31 mouse cellular contexts compared by ENCODE assay signal in genomic region chr17:25998425-25998824, GRCm38 (mm10). TPM values are rescaled to one million over a fixed set of nuclear protein-coding genes. Genes with fewer than 3 reads are reported as not detected.
A peak's percentile ranks its signal among the peaks of the same experiment; 100 is the strongest.
DNase-seq lines count a peak whose midpoint lies in the region; ATAC-seq lines count a peak whose summit lies in the region.
"Had no signal": no experiment of that assay in that cellular context is flagged by ENCODE, and none has a peak within 500 bp of the region (broad histone marks: within the 10 kb centered on the region; RNA-seq: fewer than 3 reads in every experiment).

No protein-coding gene starts in this region.

- H3K4me3 ChIP-seq in kidney, embryonic 15.5 days (replicated peaks): no peak overlapping the region
- H3K4me3 ChIP-seq: embryonic facial prominence, embryonic 12.5 days; embryonic facial prominence, embryonic 15.5 days; heart, embryonic 12.5 days; heart, embryonic 15.5 days; hindbrain, embryonic 10.5 days; hindbrain, embryonic 13.5 days had no signal

- peaks cover 7% of the 10 kb centered on the region for H3K4me1 ChIP-seq in kidney, embryonic 15.5 days
- H3K4me1 ChIP-seq: embryonic facial prominence, embryonic 12.5 days; embryonic facial prominence, embryonic 15.5 days; heart, embryonic 12.5 days; heart, embryonic 15.5 days; hindbrain, embryonic 10.5 days; hindbrain, embryonic 13.5 days had no signal

- no peak overlapping the region for H3K27ac ChIP-seq in kidney, embryonic 15.5 days
- H3K27ac ChIP-seq: embryonic facial prominence, embryonic 12.5 days; embryonic facial prominence, embryonic 15.5 days; heart, embryonic 15.5 days; hindbrain, embryonic 10.5 days; hindbrain, embryonic 13.5 days had no signal

- WGBS in kidney, embryonic 15.5 days: 56% methylated on average over 11 of the region's 11 CpGs

- H3K36me3 ChIP-seq in kidney, embryonic 15.5 days: peaks cover 51% of the 10 kb centered on the region
- 0 out of 2 replicates have a peak, but pooled peaks cover 2% of the 10 kb centered on the region for H3K36me3 ChIP-seq in splenic B cell, adult 2 months (ENCODE audit: control insufficient read depth, insufficient read depth, low read length, poor library complexity, severe bottlenecking)

- ATAC-seq in kidney, embryonic 15.5 days (replicated peaks; ENCODE audit: low FRiP score): peak; percentile 58; the same call in 1 of the 2 replicates
- ATAC-seq: CD4-positive, CD25-positive, alpha-beta regulatory T cell, adult 4 months; forebrain, embryonic 14.5 days; forebrain, postnatal 0 days; hindbrain, embryonic 16.5 days had no signal

- no peak overlapping the region for H3K4me2 ChIP-seq in kidney, embryonic 15.5 days
- H3K4me2 ChIP-seq: embryonic facial prominence, embryonic 12.5 days; embryonic facial prominence, embryonic 15.5 days; heart, embryonic 12.5 days; heart, embryonic 15.5 days; hindbrain, embryonic 13.5 days had no signal

- peak; percentile 59 for DNase-seq in kidney, adult 11 months
- DNase-seq in kidney, adult 18-20 months: no peak
- DNase-seq in kidney, adult 9 months: no peak
- peak; percentile 41 for DNase-seq in A20 (ENCODE audit: low read depth, low spot score)
- DNase-seq in splenic B cell, adult 2 months (ENCODE audit: low read depth, low spot score): peak; percentile 41
- no peak for DNase-seq in gastrocnemius, adult 18-20 months (ENCODE audit: low spot score)
- DNase-seq: adrenal gland, postnatal 10 days; adrenal gland, postnatal 36 days; cerebellum, adult 18-20 months; cerebellum, adult 9-10 months; cerebellum, postnatal 25 days; forebrain, postnatal 0 days; gastrocnemius, postnatal 25 days; heart, adult 18-20 months; heart, postnatal 10 days; heart, postnatal 36 days had no signal

- no peaks in the 10 kb centered on the region for H3K9me3 ChIP-seq in kidney, embryonic 15.5 days (replicated peaks)
- H3K9me3 ChIP-seq: embryonic facial prominence, embryonic 12.5 days; embryonic facial prominence, embryonic 15.5 days; heart, embryonic 12.5 days; heart, embryonic 15.5 days; hindbrain, embryonic 10.5 days; hindbrain, embryonic 13.5 days had no signal

- no peaks in the 10 kb centered on the region for H3K27me3 ChIP-seq in kidney, embryonic 15.5 days
- no peaks in the 10 kb centered on the region for H3K27me3 ChIP-seq in splenic B cell, adult 2 months (ENCODE audit: control insufficient read depth, insufficient read depth, low read length, poor library complexity, severe bottlenecking)
- H3K27me3 ChIP-seq: embryonic facial prominence, embryonic 12.5 days; embryonic facial prominence, embryonic 15.5 days; heart, embryonic 12.5 days; heart, embryonic 15.5 days; hindbrain, embryonic 13.5 days had no signal

- no peak overlapping the region for H3K9ac ChIP-seq in kidney, embryonic 15.5 days
- H3K9ac ChIP-seq: embryonic facial prominence, embryonic 12.5 days; embryonic facial prominence, embryonic 15.5 days; forebrain, postnatal 0 days; heart, embryonic 12.5 days; heart, embryonic 15.5 days; hindbrain, embryonic 13.5 days had no signal

RNA-seq across cellular contexts. Expression of gene Capn15, which starts 12.8 kb away (rescaled TPM):
- 22.7 and 31.6 TPM in 2 replicates for polyA plus RNA-seq in kidney, embryonic 15.5 days (2015; fragmentation: Nextera tagmentation; extraction: Ambion mirVana)
- total RNA-seq in gastrocnemius, adult 18-20 months (2021): 1 to 10 TPM; 4.4 to 6.5 TPM

RNA-seq across cellular contexts. Expression of gene A930017K11Rik, which starts 46.1 kb away (rescaled TPM):
- polyA plus RNA-seq in kidney, embryonic 15.5 days (2015; fragmentation: Nextera tagmentation; extraction: Ambion mirVana): 5.4 and 5.7 TPM in 2 replicates
- not detected for total RNA-seq in gastrocnemius, adult 18-20 months (2021)
- total RNA-seq: adrenal gland, adult 18-20 months; adrenal gland, postnatal 10 days; adrenal gland, postnatal 36 days; common myeloid progenitor, adult 5-6 weeks; ES-E14; gastrocnemius, adult 8-10 months; gastrocnemius, postnatal 25 days; heart, postnatal 10 days had no signal
- polyA plus RNA-seq: CD4-positive, CD25-positive, alpha-beta regulatory T cell, adult 4 months; forebrain, embryonic 11.5 days had no signal

RNA-seq across cellular contexts. Expression of gene Nhlrc4, which starts 53.7 kb away (rescaled TPM):
- 1.5 TPM in 2 replicates for polyA plus RNA-seq in kidney, embryonic 15.5 days (2015; fragmentation: Nextera tagmentation; extraction: Ambion mirVana)
- not detected for total RNA-seq in gastrocnemius, adult 18-20 months (2021)
- total RNA-seq: adrenal gland, adult 18-20 months; adrenal gland, postnatal 36 days; common myeloid progenitor, adult 5-6 weeks; forebrain, postnatal 0 days; gastrocnemius, adult 8-10 months; gastrocnemius, postnatal 25 days; heart, postnatal 10 days had no signal
- polyA plus RNA-seq: CD4-positive, CD25-positive, alpha-beta regulatory T cell, adult 4 months; forebrain, embryonic 14.5 days; hindbrain, embryonic 13.5 days had no signal

RNA-seq across cellular contexts. Expression of gene Pigq, which starts 53.7 kb away (rescaled TPM):
- polyA plus RNA-seq in kidney, embryonic 15.5 days (2015; fragmentation: Nextera tagmentation; extraction: Ambion mirVana): 72.2 and 76.4 TPM in 2 replicates
- total RNA-seq in gastrocnemius, adult 18-20 months (2021): 10 to 100 TPM; 19.9 to 22.2 TPM

Comparison
In these comparisons a context has a peak if more than half of its experiments do, and no peak if none do; other contexts are left out.
1. DNase-seq: peak in kidney, adult 11 months (single experiment), A20 (single experiment) and splenic B cell, adult 2 months (single experiment); none in kidney, adult 18-20 months (single experiment), kidney, adult 9 months (single experiment) and gastrocnemius, adult 18-20 months (single experiment).